Mouse (Mus musculus): Measurements from ENCODE around the gene Lmbrd1.
"Not testable (repeated sequence)": the region's sequence is repeated elsewhere in the genome, so short reads cannot be mapped to it uniquely, and the experiment has no call there.

Lmbrd1 gene

GRCm38 (mm10) chr1:24678205-24678917, at the start of gene Lmbrd1:
Gene Lmbrd1 (plus strand): TSS chr1:24678630.
- ATAC-seq (ENCODE audit: low TSS enrichment), result peak; percentile 77

- peak; percentile 92 for ATAC-seq (ENCODE audit: low TSS enrichment)
Measured at GRCm38 (mm10) chr1:24633553-24634132, 44.8 kb upstream of the Lmbrd1 start.

- ATAC-seq (ENCODE audit: low TSS enrichment), result no peak
Measured at GRCm38 (mm10) chr1:24650100-24650499, 28.3 kb upstream of the Lmbrd1 start.

- no peak for ATAC-seq (ENCODE audit: low TSS enrichment)
Measured at GRCm38 (mm10) chr1:24659914-24660313, 18.5 kb upstream of the Lmbrd1 start.

GRCm38 (mm10) chr1:24660662-24661061, 17.8 kb upstream of the Lmbrd1 start:
- ATAC-seq (ENCODE audit: low TSS enrichment), result not testable (repeated sequence)

GRCm38 (mm10) chr1:24661551-24661950, 16.9 kb upstream of the Lmbrd1 start:
- ATAC-seq (ENCODE audit: low TSS enrichment), result peak; percentile 89

- ATAC-seq (ENCODE audit: low TSS enrichment), result peak; percentile 81
Measured at GRCm38 (mm10) chr1:24664158-24664557, 14.3 kb upstream of the Lmbrd1 start.

GRCm38 (mm10) chr1:24673231-24673630, 5.2 kb upstream of the Lmbrd1 start:
- peak; percentile 51 for ATAC-seq (ENCODE audit: low TSS enrichment)

- 0 out of 2 replicates have a peak, but pooled peaks have one; percentile 1 for ATAC-seq (ENCODE audit: low TSS enrichment)
Measured at GRCm38 (mm10) chr1:24677706-24678105, 724 bp upstream of the Lmbrd1 start.

GRCm38 (mm10) chr1:24679071-24679470, 641 bp downstream of the Lmbrd1 start:
- no peak for ATAC-seq (ENCODE audit: low TSS enrichment)

GRCm38 (mm10) chr1:24680991-24681390, 2.6 kb downstream of the Lmbrd1 start:
- ATAC-seq (ENCODE audit: low TSS enrichment), result no peak

- ATAC-seq (ENCODE audit: low TSS enrichment), result no peak
Measured at GRCm38 (mm10) chr1:24681946-24682345, 3.5 kb downstream of the Lmbrd1 start.

GRCm38 (mm10) chr1:24683947-24684346, 5.5 kb downstream of the Lmbrd1 start:
- ATAC-seq (ENCODE audit: low TSS enrichment), result peak; percentile 93

GRCm38 (mm10) chr1:24685606-24686005, 7.2 kb downstream of the Lmbrd1 start:
- no peak for ATAC-seq (ENCODE audit: low TSS enrichment)

- ATAC-seq (ENCODE audit: low TSS enrichment), result no peak
Measured at GRCm38 (mm10) chr1:24686235-24687021, 8.0 kb downstream of the Lmbrd1 start.

- ATAC-seq (ENCODE audit: low TSS enrichment), result no peak
Measured at GRCm38 (mm10) chr1:24697677-24698076, 19.2 kb downstream of the Lmbrd1 start.

GRCm38 (mm10) chr1:24698146-24698880, 19.9 kb downstream of the Lmbrd1 start:
- no peak for ATAC-seq (ENCODE audit: low TSS enrichment)

GRCm38 (mm10) chr1:24699320-24699719, 20.9 kb downstream of the Lmbrd1 start:
- 0 out of 2 replicates have a peak, but pooled peaks have one; percentile 31 for ATAC-seq (ENCODE audit: low TSS enrichment)

GRCm38 (mm10) chr1:24700241-24700640, 21.8 kb downstream of the Lmbrd1 start:
- ATAC-seq (ENCODE audit: low TSS enrichment), result no peak

GRCm38 (mm10) chr1:24703821-24704220, 25.4 kb downstream of the Lmbrd1 start:
- 0 out of 2 replicates have a peak, but pooled peaks have one; percentile 29 for ATAC-seq (ENCODE audit: low TSS enrichment)

- ATAC-seq (ENCODE audit: low TSS enrichment), result peak; percentile 14; the same call in 1 of the 2 replicates
Measured at GRCm38 (mm10) chr1:24716301-24716700, 37.9 kb downstream of the Lmbrd1 start.

- ATAC-seq (ENCODE audit: low TSS enrichment), result no peak
Measured at GRCm38 (mm10) chr1:24719621-24720020, 41.2 kb downstream of the Lmbrd1 start.

Data from frontal cortex, adult (tissue).